Mouse (Mus musculus) embryonic facial prominence, embryonic 11.5 days (tissue): ENCODE measurements around the gene Gdpgp1. TPM values are rescaled to one million over a fixed set of nuclear protein-coding genes. Genes with fewer than 3 reads are reported as not detected.

ENCODE experiments used
- ATAC-seq: fragments of 200-750 bp; cut with Nextera tagmentation; replicated peaks from 2 replicates; pipeline ENCODE4 v1.8.0; 2017; ENCODE audit warnings: low read depth; ENCODE audit not compliant: insufficient number of reproducible peaks, low FRiP score, low TSS enrichment
- DNase-seq: peaks from one replicate; pipeline ENCODE4 v3.0.0-alpha.2; 2015; ENCODE audit warnings: low spot score
- H3K27ac ChIP-seq: fragments of 300-500 bp; sonication (generic); replicated peaks from 2 replicates; pipeline ENCODE4 v1.5.1; 2014; ENCODE audit warnings: mild to moderate bottlenecking, low read depth, low read length, control low read depth
- H3K27me3 ChIP-seq: fragments of 300-500 bp; sonication (generic); 2 replicates; pipeline ENCODE4 v1.6.1; 2014; ENCODE audit warnings: mild to moderate bottlenecking, low read length, moderate library complexity, mixed read lengths; ENCODE audit not compliant: control insufficient read depth, insufficient read depth
- H3K36me3 ChIP-seq: fragments of 300-500 bp; sonication (generic); replicated peaks from 2 replicates; pipeline ENCODE4 v1.6.1; 2014; ENCODE audit warnings: low read depth, mild to moderate bottlenecking, low read length, moderate library complexity, mixed read lengths; ENCODE audit not compliant: control insufficient read depth, insufficient read depth
- H3K4me1 ChIP-seq: fragments of 300-500 bp; sonication (generic); 2 replicates; pipeline ENCODE4 v1.6.1; 2014; ENCODE audit warnings: low read length, mixed read lengths; ENCODE audit not compliant: control insufficient read depth, insufficient read depth
- H3K4me2 ChIP-seq: fragments of 300-500 bp; sonication (generic); 2 replicates; pipeline ENCODE4 v1.6.1; 2014; ENCODE audit warnings: low read depth, mild to moderate bottlenecking, control low read depth, low read length, moderate library complexity
- H3K4me3 ChIP-seq: fragments of 300-500 bp; sonication (generic); 2 replicates; pipeline ENCODE4 v1.5.1; 2014; ENCODE audit warnings: low read depth, low read length, control low read depth
- H3K9ac ChIP-seq: fragments of 300-500 bp; sonication (generic); replicated peaks from 2 replicates; pipeline ENCODE4 v1.6.1; 2014; ENCODE audit warnings: mild to moderate bottlenecking, control low read depth, low read length
- H3K9me3 ChIP-seq: fragments of 300-500 bp; sonication (generic); replicated peaks from 2 replicates; pipeline ENCODE4 v1.6.1; 2016; ENCODE audit warnings: mild to moderate bottlenecking, low read length, inconsistent platforms, mixed read lengths; ENCODE audit not compliant: control insufficient read depth
- WGBS: fragments of 180-500 bp; shearing (Covaris S2); extraction: QIAGEN DNeasy Blood & Tissue Kit; methylation state at CpG from one replicate; pipeline ENCODE4 v1.1.7; 2014; 5-methylcytosine and 5-hydroxymethylcytosine counted together
- polyA plus RNA-seq: library from polyadenylated mRNA; unstranded; fragments of >200 nt; fragmentation: Nextera tagmentation; extraction: Ambion mirVana; gene quantifications from 2 replicates; pipeline ENCODE4 v1.2.1, GENCODE M21; 2014

Gene Gdpgp1
- polyA plus RNA-seq, 1 experiment from 2014 or later = 2.2 TPM

DNA sequence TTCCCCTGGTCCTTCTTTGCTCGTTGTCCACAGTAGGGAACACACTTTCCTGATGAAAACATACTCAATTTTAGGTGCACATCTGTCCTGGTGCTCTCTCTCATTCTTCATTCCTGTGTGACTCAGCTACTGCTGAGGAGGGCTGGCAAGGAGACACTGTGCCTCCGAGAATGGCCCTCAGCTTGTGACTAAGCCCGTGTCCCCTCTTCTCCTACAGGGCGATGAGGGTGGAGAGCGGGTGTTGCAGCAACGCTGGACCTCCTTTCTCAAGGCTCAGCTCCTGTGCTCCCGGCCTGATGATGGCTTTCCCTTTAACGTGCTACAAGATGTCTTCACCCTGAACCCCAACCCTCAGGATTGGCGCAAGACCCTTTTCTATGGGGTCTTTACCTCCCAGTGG lies 14.0 kb upstream of the Gdpgp1 start:
- 92% methylated on average over 9 of the region's 9 CpGs for WGBS
- ATAC-seq = no peak
- Histone ChIP-seq H3K4me2 (no peak overlapping the region), H3K4me3 (no peak overlapping the region), H3K27me3 (no peaks in the 10 kb centered on the region), H3K4me1 (no peaks in the 10 kb centered on the region), H3K36me3 (peaks cover 4% of the 10 kb centered on the region), H3K9me3 (no peaks in the 10 kb centered on the region), H3K27ac (no peak overlapping the region), H3K9ac (no peak overlapping the region)
- no peak for DNase-seq

DNA sequence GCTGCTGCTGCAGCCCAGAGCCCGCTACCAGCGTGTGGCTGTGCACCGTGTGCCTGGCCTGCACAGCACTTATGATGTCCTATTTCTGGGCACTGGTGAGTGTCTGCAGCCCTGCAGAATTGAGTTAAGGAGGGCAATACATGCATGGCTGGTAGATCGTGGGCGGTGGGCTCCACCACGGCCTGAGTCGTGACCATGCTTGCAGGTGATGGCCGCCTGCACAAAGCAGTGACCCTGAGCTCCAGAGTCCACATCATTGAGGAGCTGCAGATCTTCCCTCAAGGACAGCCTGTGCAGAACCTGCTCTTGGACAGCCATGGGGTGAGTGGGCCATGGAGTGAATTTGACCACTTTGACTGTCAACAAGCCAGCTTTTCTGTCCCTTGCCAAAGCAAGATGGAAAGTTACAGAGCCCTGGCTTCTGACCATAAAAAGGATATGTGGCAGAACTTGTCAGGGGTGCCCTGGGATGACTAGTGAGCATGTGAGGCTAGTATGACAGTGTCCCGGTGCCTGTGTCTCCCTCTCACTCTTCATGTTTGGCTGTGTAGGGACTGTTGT lies 12.3 kb upstream of the Gdpgp1 start:
- H3K9me3 ChIP-seq = no peaks in the 10 kb centered on the region
- H3K4me2 ChIP-seq = no peak overlapping the region
- no peaks in the 10 kb centered on the region for H3K27me3 ChIP-seq
- ATAC-seq (no peak), DNase-seq (no peak)
- no peak overlapping the region for H3K27ac ChIP-seq
- no peaks in the 10 kb centered on the region for H3K4me1 ChIP-seq
- H3K4me3 ChIP-seq = no peak overlapping the region
- peaks cover 14% of the 10 kb centered on the region for H3K36me3 ChIP-seq
- WGBS = 93% methylated on average over 9 of the region's 9 CpGs
- no peak overlapping the region for H3K9ac ChIP-seq

GRCm38 (mm10) chr7:80221179-80221750 lies 11.4 kb upstream of the Gdpgp1 start:
- no peak overlapping the region for H3K4me2 ChIP-seq
- DNase-seq = no peak
- H3K27ac ChIP-seq = no peak overlapping the region
- no peaks in the 10 kb centered on the region for H3K27me3 ChIP-seq
- H3K4me1 ChIP-seq = no peaks in the 10 kb centered on the region
- WGBS = 87% methylated on average over 4 of the region's 4 CpGs
- H3K4me3 ChIP-seq = no peak overlapping the region
- ATAC-seq = no peak
- H3K36me3 ChIP-seq = peaks cover 14% of the 10 kb centered on the region
- H3K9me3 ChIP-seq = no peaks in the 10 kb centered on the region
- no peak overlapping the region for H3K9ac ChIP-seq

GRCm38 (mm10) chr7:80227065-80227464 lies 5.6 kb upstream of the Gdpgp1 start:
- Histone ChIP-seq H3K9me3 (no peaks in the 10 kb centered on the region), H3K4me1 (no peaks in the 10 kb centered on the region), H3K27ac (no peak overlapping the region), H3K27me3 (no peaks in the 10 kb centered on the region), H3K9ac (no peak overlapping the region), H3K36me3 (peaks cover 10% of the 10 kb centered on the region), H3K4me3 (no peak overlapping the region), H3K4me2 (no peak overlapping the region)
- 92% methylated on average over 4 of the region's 4 CpGs for WGBS
- DNase-seq (no peak), ATAC-seq (no peak)

DNA sequence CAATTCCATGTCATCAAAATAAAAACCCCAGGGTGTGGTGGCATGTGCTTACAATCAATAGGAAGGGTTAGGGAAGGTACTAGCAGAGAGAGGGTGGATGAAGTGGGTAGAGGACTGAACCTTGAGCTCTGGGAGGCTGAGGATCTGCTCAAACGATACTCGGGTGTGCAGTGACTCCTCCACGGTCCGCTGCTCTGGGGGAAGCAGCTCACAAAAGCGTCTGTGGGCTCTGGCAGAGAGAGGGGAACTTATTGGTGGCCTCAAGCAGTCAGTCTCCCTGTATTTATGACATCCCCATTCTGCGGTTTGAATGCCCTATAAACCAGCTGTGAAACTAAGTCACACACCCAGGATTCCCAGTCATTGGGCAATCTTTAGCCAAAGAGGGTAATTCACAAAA lies 2.5 kb upstream of the Gdpgp1 start:
- Histone ChIP-seq H3K4me1 (no peaks in the 10 kb centered on the region), H3K36me3 (peaks cover 1% of the 10 kb centered on the region; the same call in 1 of the 2 replicates), H3K27ac (no peak overlapping the region), H3K27me3 (no peaks in the 10 kb centered on the region), H3K4me3 (no peak overlapping the region), H3K9ac (no peak overlapping the region), H3K9me3 (no peaks in the 10 kb centered on the region), H3K4me2 (no peak overlapping the region)
- 68% methylated on average over 6 of the region's 6 CpGs for WGBS
- DNase-seq = no peak
- no peak for ATAC-seq

GRCm38 (mm10) chr7:80231971-80232488 lies 635 bp upstream of the Gdpgp1 start:
- ATAC-seq = peak; percentile 6
- WGBS = under 1% methylated on average over 29 of the region's 29 CpGs
- H3K36me3 ChIP-seq = no peaks in the 10 kb centered on the region
- H3K9me3 ChIP-seq = no peaks in the 10 kb centered on the region
- no peaks in the 10 kb centered on the region for H3K27me3 ChIP-seq
- peak; percentile 49 for DNase-seq
- H3K4me3 ChIP-seq = peak overlapping the region; percentile 64
- H3K9ac ChIP-seq = peak overlapping the region; percentile 54
- no peak overlapping the region for H3K27ac ChIP-seq
- H3K4me2 ChIP-seq = peak overlapping the region; percentile 77
- H3K4me1 ChIP-seq = no peaks in the 10 kb centered on the region

DNA sequence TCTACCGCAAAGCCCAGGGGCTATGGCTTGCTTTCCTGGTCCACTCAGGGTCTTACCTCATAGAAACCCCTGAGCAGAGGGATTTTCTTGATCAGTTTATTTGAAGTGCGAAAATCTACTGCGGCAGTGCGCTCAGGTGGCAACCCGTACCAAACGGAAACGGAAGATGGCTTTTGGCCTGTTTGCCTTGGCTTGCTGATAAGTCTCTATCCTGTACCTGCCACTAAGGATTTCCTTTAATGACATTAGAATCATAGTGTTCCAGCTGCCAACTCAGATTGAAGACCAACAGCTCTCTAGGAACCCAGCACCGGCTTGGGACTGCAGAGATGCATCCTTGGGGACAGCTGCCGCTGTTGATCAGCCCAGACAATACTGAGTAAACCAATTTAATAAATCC lies 1.1 kb downstream of the Gdpgp1 start:
- H3K36me3 ChIP-seq = no peaks in the 10 kb centered on the region
- peak overlapping the region; percentile 24; the same call in 1 of the 2 replicates for H3K4me2 ChIP-seq
- no peaks in the 10 kb centered on the region for H3K9me3 ChIP-seq
- no peak overlapping the region for H3K27ac ChIP-seq
- no peak overlapping the region for H3K9ac ChIP-seq
- H3K27me3 ChIP-seq = no peaks in the 10 kb centered on the region
- H3K4me3 ChIP-seq = no peak overlapping the region
- no peaks in the 10 kb centered on the region for H3K4me1 ChIP-seq
- WGBS = 82% methylated on average over 9 of the region's 9 CpGs
- no peak for ATAC-seq
- DNase-seq = no peak

GRCm38 (mm10) chr7:80238542-80238941 lies 5.9 kb downstream of the Gdpgp1 start:
- Histone ChIP-seq H3K27ac (no peak overlapping the region), H3K36me3 (no peaks in the 10 kb centered on the region), H3K4me3 (no peak overlapping the region), H3K4me2 (no peak overlapping the region), H3K4me1 (no peaks in the 10 kb centered on the region), H3K9me3 (no peaks in the 10 kb centered on the region), H3K27me3 (no peaks in the 10 kb centered on the region), H3K9ac (no peak overlapping the region)
- no peak for DNase-seq
- no peak for ATAC-seq
- 94% methylated on average over 10 of the region's 10 CpGs for WGBS
